Mouse (Mus musculus) CD4-positive helper T cell, adult 2 months (primary cell): ENCODE measurements at regions not wholly inside any gene's neighbourhood (a gene's known extent, or its start where the extent isn't known, plus 50 kb on each side); places are given as distances from the start of the nearest gene placed in this dataset.

ENCODE experiments used
- DNase-seq: peaks from one replicate; pipeline ENCODE4 v3.0.0-alpha.2; 2012; ENCODE audit warnings: low read depth, missing footprints, low spot score

DNA sequence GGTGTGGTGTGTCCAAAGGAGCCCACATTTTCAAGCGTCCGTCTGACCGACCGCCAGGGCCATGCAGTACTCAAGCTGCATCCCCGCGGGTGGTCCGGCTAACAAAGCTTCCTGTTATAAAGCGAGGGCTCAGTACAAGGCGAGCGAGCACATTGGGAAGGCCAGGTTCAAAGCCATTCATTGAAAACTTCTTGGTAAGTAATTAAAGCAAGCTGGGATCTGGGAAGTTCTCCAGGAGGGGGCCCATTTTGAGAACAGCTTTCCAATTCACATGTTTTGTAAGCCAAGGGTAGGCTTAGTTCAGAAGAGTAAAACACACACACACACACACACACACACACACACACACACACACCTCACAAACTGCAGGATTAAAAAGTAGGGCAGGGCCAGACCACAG lies 57.3 kb upstream of the Prep start:
- DNase-seq: no peak

GRCm38 (mm10) chr10:45009235-45009634 lies 57.8 kb upstream of the Prep start:
- no peak for DNase-seq

DNA sequence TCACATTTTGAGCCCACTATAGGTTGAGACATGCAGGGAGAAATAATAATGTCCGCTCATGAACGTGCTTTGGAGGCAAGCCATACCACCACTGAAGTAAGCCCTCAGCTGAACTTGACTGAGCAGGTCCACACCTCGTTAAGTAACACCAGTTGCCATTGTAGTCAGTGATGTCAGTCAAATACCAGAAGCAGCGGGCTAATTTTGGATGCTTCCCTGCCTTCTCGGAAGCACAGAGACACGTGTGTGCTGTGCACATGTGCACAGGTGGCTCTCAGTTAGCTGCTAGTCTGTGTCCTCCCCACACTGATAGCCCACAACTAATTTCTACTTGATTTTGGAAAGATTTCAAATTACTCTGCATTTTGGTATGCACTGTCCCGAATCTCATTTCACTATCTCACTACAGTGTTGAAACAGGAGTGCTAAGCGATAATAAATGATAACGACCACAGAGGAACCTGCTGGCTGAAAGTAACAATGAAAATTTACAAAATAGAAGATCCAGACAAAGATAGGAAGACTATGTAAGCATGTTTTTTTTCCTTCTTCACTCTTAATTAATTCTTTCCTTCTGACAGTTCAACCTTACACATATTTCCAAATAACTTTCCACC lies 62.9 kb upstream of the Prep start:
- DNase-seq: no peak

DNA sequence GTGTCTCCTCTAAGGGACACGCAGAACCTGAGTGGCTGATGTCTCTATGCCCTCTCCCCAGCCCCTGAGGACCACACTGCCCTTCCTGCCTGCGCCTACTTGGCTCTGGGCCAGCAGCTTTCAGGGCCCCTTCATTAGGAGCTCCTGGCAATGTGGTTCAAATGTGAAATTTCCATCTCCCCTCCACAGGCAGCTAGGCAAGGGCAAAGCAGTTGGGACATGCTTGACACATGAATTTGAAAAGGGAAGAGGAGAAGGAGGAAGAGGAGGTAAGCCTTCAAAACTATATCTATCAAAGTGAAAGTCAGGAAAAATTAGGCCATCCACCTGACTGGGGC lies 63.7 kb upstream of the Prep start:
- no peak for DNase-seq

DNA sequence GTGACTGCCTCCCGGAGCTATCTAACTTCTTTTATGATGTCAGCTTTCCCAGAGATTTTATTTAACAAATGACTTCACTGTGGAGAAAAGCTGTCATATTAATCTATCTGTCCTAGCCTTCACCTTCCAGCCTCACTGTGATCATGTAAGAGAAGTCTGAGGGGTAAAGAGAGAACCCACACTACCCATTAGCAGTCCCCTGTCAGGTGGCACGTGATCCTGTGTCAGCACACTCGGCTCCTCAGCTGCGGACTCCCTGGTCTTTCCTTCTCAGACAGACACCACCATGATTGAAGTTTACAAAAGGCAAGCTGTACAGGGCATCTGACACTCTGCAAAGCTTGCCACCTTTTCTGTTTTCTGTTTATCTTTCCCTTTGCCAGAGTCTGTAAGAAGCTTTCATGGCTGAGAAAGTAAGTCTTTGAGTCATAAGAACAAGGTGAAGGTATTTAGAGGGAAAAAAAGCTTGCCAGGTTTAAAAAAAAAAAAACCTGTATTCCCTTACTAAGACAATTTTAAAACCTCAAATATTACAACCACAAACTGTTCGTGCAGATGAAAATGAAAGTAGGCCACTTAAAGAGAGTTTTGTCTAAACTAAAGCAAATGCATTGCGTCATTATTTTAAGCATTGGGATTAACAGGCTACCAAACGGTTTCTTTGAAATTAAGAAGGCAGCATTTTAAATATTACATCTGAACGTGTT lies 64.2 kb upstream of the Prep start:
- peak; percentile 32 for DNase-seq

DNA sequence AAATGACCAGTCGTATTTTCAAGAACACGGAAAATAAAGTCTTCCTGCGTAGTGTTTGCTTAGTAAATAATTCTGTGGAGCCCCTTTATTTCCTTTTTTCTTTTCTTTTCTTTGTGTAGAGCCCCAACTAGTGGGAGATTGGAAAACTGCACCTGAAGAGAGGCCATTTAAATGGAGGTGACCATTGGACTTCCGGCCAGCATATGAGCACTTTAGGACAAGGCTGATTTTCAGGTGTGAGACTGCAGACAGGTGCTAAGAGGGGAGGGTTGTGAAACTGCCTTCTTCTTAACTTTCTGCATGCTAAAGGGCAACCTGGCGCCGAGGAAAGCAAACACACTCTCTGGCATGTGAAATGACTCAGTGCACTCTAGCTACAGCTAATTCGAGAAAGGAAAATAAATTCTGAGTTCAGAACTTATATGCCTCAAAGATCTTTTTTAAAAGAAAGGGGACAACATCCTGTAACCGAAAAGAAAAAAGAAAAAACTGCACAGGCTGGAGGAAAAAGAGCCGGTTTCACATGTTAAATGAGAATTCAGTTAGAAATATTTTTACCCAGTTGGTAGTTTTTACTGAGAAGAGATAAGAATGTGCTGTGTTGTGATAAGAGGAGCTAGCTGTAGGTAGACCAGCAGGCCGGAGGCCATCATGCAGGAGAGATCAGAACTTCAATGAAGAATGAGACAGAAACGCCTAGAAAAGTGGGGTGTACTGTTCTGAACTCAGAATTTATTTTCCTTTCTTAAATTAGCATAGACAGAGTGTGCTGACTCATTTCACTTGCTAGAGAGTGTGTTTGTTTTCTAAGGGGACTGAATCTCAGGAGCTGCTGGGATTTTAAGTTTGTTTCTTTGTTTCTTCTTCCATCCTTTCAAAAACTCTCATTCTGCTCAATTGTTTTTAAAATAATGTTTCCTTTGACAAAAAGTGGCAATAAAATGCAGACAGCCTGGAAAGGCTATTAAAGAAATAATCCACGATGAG lies 65.8 kb upstream of the Prep start:
- peak; percentile 55 for DNase-seq

GRCm38 (mm10) chr10:45000027-45000840 lies 66.8 kb upstream of the Prep start:
- DNase-seq: no peak

GRCm38 (mm10) chr10:44997906-44998289 lies 69.1 kb upstream of the Prep start:
- DNase-seq: no peak

- no peak for DNase-seq
These were observed 69.7 kb upstream of the Prep start for GRCm38 (mm10) chr10:44997184-44997905.

- DNase-seq: no peak
These were observed 71.2 kb upstream of the Prep start for GRCm38 (mm10) chr10:44995756-44996155.

DNA sequence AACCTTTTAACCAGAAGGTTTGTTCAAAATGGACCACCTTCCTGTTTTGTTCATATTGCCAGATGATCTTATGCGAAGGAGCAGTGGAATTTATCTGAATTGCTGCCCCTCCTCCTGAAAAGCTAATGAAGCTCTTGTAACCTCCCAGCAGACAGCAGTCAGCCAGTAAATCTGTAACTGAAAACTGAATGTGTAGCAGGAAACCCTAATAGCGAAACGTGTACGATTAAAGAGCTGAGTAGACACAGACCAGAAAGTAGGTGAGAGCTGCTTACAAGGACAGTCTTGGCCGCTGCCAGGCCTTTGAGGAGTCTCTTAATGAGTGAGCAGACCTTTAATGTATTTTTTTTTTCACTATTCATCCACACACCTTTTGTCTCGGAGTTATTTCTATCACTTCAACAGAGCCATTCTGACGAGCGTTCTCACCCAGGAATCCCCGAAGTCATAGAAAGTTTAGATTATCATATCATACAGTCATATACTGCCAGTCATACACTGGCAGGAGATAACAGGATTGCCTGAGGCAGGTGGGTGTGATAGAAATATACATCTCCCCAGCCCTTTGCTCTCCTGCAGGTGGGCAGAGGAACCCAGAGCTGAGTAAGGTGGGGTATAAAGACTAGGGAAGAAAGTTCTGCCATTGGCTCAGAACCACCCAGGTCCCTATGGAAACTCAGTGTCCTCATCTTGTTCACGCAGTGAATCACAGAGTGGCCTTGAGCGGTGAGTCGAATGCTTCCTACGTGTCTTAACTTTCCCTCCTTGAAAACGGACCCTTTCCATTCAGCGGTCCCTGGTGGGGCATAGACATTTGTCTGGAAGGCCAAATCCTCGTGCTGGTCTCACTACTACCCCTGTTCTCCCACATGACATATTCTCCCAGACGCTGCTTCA lies 72.4 kb upstream of the Prep start:
- DNase-seq: no peak

- no peak for DNase-seq
These were observed 73.3 kb upstream of the Prep start for GRCm38 (mm10) chr10:44993470-44994260.

- no peak for DNase-seq
These were observed 77.5 kb upstream of the Prep start for GRCm38 (mm10) chr10:44989539-44989938.

- DNase-seq: no peak
These were observed 78.2 kb upstream of the Prep start for GRCm38 (mm10) chr10:44988756-44989155.

DNA sequence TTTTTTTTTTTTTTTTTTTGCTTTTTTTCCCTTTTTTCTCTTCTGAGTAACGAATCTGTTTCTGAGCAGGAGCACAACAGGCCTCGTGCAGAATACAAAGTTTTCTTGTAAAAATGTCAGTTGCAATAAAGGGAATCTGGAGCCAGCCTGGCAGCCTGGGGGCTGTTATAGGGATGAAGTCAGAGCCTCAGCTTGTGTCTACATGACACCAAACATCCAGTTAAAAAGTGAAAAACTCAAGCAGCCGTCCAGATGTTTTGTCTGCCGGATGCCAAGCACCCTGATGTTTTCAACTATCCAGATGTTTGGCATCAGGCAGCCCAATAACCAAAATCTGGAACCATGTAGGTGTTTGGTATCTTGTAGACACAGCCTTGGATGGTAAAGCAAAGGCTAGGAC lies 79.4 kb upstream of the Prep start:
- no peak for DNase-seq

DNA sequence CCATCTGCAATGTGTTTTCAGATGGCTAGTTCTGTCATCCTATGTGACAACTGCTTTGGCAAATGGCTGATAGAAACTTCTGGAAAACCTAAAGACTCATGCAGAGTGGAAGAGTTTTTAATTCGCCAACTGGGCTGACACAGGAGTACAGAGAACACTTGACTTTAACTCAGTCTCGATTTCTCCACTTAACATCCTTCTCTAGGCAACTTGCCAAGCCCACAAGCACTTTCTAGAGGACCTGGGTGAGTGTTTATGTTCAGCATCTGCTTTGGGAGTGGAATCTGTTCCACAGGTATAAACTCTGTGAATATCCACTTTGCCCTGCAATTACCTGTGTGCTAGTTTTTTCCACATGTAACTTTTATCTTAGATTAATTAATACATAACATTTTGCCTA lies 85.1 kb upstream of the Prep start:
- no peak for DNase-seq

DNA sequence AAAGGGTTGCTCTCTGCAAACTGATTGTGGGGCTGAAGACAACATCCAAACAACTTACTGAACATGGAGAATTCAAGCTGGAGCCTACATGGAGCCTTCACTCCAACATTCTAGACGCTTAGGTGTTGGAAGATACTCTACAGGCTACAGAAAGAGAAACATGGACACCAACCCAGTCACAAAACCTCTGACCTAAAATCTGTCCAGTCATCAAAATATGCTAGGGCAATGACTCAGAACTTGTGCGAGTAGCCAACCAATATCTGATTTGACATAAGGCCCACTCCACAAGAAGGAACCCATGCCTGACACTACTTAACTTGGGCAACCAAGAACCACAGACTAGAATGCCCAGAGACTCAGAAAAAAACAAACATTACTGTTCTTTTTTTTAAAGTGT lies 90.2 kb upstream of the Prep start:
- no peak for DNase-seq

DNA sequence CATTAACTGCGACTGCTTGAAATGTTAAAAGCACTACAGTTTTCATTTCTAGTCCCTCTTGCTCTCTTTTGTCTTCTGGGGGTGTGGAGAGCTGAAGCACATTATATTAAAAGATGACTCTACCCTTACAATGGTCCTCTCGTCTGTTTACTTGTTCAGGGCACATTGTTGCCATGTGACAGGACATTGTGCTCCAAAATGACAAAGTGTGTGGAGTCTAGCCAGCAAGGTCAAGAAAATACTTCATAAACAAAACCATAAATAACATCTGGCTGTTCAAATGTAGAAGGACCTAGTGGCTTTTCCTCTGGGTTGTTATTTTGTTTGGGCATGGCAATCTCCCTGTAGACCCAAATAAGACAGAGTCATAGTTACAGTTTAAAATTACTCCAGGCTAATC lies 95.1 kb upstream of the Prep start:
- no peak for DNase-seq

DNA sequence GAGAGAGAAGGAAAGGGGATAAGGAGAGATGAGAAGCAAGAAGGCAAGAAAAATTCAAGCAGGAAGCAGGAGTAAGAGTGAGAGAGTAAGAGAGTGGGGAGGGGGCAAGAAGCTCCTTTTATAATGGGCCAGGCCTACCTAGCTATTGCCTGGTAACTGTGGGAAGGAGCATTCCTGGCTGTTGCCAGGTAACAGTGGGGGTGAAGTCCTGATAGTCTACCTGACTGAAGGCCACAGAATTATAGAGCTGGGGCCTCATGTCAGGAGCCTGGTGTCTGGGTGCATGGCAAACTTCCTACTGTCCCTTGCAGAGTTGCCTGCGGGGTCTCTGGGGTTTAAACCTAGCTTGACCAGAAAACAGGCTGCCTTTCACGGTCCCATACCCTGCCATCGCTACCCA lies 107.0 kb upstream of the Prep start:
- no peak for DNase-seq
